Mouse (Mus musculus) mouse embryonic stem cell (cell line): ENCODE data around the gene Tada2b.

Source experiments
- in situ Hi-C, 2 experiments: fragments of 300-500 bp; cut with MboI; formaldehyde crosslinking; loops; 1 replicate in 1 of 2; 3 replicates in 1 of 2; pipeline ENCODE4 v1.14.3; 2019 to 2020; ENCODE audit warnings: low sequenced_read_pairs in 2 of 2, low pct_unique_long_range_greater_than_20kb in 1 of 2, mixed read lengths in 1 of 2; ENCODE audit not compliant: unreplicated experiment in 1 of 2

The Tada2b gene

DNA sequence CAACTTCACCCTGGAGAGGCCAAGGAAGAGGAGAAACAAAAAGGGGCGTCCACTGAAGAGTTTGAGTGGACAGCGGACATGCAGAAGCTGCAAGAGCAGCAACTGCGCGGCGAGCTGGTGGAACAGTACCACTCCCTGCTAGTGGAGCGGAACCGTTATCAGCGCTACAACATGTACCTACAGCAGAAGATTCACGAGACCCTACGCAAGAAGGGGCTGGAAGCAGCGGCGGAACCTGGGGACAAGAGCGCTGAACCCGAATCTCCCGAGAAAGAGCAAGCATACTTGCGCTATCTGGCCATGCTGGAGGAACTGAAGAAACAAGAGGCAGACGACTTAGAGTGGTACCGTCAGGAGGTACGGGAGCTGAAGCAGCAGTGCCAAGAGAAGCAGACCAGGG, 1.2 kb upstream of the Tada2b start:
- in situ Hi-C loops, result no loop called here

DNA sequence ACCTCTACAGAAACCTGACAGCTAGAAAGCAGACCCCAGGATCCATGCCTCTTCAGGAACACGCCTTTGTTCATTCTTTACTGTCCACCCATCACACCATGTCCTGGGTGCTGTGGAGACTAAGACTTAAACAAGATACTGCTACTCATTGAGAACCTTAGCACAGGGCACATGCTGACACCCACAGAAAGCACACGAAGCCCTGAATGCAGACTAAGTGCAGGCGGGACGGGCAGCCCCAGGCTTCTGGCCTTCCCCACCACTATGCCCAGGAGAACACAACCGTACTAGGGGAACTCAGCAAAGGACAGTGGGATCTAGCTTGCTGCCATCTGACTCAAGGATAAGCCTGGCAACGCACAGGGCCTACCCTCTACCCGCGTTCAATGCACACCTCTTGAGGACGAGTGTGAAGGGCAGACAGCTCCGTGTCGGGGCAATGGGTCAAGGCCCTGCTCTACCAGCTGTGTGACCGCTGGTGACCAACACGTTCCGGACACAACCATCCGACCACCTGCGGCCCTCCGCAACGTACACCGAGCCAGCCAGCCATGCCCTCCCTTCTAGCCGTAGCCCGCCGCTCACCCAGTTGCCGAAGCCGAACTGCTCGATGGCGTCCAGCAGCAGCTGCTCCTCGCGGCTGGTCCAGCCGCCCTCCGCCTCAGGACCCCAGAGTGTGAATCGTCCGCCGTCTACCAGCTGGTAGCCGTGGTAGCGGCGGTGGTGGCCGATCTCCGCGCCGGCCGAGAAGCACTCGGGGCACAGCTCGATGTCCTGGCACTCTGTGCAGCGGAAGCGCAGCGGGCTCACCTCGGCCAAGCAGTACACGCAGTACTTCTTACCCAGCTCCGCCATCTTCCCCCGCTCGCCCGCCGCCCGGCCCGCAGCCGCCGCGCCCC, 633 bp downstream of the Tada2b start:
- in situ Hi-C loops, result loop anchor here (5.0 kb wide), 1 partner anchor 99 kb away; no protein-coding TSS in a partner anchor

DNA sequence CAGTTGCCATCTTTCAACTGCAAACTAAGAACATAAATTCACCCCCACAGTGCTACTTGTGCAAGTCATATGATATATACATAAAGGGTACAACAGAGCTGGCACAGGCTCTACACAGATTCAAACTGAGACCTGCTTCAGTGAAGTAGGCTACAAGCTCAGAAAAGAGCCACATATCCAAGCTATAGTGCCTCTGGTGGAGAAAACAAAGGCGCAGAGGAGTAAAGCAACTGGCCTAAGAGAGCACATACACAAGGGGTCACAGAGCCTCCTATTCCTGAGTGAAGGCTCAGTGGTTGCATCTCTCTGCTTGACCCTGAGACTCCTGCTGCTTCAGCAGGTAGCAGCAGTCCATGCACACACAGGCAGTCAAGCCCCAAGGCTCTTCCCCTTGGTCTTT, 3.0 kb downstream of the Tada2b start:
- in situ Hi-C loops, result loop anchor here (5.0 kb wide), 1 partner anchor 101 kb away; no protein-coding TSS in a partner anchor

DNA sequence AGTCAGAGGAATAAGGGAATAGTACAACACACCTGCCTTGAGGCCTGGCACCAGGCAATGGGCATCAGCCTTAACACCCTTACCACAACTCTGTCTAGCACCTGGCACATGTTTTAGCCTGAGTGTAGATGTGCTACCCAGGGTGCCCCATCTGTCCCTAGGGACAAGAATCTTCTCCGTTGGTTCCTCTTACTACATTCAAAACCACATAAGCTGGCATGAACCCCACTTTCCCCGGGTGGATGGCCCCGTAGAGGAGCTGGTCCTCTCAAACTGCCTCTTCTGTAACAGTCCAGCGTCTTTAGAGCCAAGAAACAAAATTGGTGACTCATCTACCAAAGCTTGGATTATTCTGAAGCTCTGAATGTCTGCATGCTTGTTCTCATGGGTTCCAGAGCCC, 3.7 kb downstream of the Tada2b start:
- in situ Hi-C loops, result loop anchor here (5.0 kb wide), 1 partner anchor 102 kb away; no protein-coding TSS in a partner anchor

DNA sequence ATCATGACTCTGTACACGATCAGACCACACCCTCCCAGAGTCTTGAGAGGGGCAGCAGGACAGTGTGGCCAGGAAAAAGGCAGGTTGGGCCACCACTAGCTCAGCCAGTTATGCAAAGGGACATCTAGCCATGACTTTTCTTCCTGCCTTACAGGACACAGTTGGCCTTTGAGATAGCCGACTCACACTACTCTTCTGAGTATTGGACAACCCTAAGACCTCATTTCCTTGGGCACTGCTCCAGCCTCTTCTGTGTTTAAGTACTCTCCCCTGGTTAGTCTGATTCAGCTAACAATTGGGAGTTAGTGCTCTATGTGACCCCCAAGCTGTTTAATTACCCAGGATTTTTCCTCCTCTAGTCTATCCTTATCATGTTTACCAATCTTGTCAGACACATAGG, 4.3 kb downstream of the Tada2b start:
- in situ Hi-C loops, result loop anchor here (5.0 kb wide), 1 partner anchor 103 kb away; no protein-coding TSS in a partner anchor

DNA sequence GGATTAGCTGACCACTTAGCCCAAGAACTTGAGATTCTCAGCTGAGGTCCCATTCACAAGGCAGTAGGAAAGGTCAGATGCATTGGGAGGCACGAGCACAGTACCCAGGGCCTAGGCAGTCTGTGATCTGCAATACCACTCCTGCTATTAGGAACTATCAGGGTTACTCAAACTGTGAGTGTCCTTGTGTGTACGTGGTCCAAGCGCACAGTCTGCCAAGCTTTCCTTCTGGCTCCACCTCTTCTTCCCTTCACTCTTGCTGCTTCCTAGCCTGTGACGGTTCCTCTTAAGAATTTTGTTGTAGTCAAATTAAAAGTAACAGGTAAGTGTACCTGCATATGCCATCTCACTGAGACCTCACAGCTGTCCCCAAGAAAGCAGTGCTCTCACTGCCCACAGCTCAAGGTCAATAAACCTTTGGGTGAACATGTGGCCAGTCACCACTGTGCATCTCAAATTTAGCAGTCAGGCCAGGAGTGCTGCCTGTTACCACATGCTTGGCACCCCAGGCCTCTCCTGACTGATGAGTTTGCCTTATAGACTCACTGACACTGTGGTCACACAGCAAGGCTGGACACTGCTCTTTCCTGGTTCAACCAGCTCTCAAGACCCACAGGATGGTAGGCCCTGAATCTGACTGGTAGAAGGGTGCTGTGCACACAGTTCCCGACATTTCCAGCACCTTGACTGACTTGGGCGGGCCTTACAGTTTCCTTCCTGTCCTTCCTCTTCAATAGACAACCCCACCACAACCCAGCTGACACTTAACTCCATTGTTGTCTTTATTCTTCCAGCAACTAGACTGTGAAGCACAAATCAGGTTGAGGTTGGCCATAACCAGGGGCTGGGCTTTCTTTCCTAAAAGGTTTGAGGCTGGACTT, 5.3 kb downstream of the Tada2b start:
- in situ Hi-C loops, result no loop called here

DNA sequence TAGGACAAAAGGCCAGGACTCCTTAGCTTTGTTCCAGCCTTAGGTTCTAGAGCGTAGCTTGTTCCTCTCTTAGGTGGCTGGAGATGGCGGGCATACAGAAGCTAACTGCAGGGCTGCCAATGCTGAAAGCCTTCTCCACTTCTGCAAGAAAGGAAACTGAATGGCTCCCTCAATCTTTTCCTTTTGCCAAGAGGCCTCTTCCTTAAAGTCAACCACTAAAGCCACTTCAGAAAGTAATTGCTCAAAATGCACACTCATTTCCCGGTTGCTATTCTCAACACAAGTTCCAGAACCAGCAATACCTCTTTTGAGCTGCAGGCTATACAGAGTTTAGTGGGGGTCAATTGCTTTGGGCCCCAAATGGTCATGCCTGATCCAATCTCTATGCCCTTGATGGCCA, 6.6 kb downstream of the Tada2b start:
- in situ Hi-C loops, result no loop called here

DNA sequence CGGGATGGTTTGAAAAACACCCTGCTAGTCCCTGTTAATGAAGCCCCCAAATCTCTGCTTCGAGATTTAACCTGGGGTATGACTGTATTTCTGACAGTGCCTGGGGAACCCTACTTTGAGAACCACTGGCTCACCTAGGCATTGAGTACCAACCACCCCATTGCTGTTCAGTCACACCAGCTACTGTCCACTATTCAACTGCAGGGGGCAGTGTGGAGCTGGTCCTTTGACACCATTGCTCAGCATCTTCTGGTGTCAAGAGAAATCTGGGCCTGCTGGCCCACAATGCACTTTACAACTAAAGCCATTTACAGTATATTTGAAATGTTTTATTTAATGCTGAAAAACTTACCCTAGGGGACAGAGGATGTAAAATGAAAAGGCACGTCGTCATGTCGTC, 9.8 kb downstream of the Tada2b start:
- in situ Hi-C loops, result no loop called here

DNA sequence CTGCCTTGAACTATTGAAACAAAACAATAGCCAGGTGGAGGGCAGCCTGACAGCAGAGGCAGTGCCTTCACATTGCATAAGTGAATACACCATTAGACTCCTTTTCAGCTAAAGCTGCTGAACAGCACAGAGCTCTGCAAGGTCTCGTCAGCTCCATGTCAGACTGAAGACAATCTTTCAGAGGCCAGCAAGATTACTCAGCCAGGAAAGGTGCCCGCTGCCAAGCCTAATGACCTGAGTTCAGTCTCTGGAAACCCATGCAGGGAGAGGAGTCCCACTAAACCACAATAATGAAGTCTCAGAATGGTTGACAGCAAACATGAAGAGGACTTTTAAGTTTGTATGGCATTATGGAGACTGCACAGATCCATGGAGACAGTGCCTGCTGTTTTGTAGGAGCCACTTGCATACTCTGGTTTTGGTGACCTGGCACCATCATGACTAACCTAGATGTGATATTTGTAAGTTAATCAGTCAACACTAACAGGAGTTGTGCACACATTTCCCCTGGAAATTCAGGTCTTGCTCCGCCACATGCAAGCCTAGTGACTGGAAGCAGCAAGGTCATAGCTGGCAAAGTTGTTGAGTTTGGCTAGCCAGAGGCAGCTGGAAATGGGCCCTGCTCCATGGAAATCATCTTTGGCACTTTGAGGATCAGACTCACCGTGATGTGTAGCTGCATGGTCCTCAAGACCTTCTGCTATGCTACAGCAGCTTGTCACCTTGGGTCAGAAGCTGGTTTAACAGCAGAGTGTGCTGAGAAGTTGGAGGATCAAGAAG, 11.0 kb downstream of the Tada2b start:
- in situ Hi-C loops, result no loop called here

DNA sequence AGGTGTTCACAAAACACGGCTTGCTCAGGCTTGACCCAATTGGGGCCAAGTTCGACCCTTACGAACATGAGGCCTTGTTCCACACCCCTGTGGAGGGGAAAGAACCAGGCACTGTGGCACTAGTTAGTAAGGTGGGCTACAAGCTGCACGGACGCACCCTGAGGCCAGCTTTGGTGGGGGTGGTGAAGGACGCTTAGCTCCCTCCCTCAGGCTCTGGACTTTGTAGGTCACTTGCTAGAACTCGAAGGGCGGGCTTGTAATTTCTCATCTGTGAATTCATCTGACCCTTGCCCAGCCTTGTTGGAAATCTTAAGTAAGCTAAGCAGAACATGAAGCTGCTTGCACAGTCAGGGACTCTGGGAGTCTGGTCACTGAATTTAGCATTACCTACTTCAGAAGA, 12.9 kb downstream of the Tada2b start:
- in situ Hi-C loops, result no loop called here

DNA sequence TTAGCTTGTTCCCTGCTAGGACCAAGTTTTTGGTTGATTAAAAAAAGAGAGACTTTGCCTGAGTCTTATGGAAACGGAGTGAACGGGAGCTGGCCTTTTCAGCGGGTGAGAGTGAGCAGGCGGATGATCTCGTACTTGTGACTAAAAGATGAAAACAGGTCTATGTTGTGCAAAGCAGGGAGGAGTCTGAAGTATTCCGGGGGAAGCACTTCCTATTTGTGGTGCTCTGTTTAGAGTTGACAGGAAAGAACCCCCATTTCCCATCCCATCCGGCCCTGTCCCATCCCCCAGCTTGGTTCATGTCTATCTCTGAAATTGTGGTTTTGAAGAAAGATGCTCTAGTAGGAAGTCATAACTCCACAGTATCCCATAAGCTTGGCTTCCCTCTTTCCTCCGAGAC, 18.2 kb downstream of the Tada2b start:
- in situ Hi-C loops, result loop anchor here (10.0 kb wide), 1 partner anchor 279 kb away; the partner anchor contains the start of gene Bloc1s4 (in 2 of the 2)

DNA sequence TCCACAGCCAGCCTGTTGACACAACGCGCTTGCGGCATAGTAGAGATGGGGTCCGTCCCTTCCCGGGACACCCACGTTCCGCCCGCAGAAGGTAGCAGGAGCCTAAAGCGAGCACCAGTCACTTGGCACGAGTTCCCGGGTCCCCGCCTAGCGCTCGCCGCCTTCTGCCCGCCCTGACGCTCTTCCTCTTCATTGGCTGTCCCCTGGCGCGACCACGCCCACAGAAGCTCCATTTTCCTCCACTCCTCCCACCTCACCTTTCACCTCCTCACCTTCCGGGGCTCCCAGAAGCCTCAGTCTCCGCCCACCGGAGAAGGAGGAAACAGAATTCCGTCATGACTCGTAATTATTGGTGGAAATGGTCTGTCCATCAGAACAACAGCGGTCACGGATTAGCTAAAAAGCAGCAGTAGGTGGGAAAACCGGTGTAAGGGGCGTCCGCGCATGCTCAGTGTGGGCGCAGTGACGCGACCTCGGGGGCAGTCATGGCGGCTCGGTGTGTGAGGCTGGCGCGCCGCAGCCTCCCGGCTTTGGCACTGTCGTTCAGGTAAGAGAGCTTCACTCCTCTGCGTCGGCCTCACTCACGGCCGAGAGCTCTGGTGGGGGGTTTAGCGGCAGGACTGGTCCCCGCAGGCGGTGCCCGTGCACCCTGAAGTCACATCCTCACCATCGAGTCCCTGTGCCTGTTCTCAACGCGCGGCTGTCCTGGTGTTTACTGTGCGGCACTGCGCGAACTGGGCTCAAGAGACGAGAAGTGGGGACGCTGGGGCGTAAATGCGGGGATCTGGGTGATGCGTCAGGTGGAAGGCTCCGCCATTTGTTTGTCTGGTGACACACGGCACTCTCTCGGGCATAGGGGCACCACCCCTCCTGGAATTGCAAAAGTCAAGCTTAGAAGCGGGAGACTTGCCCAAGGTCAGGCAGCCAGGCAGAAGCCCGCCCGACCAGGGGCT, 19.1 kb downstream of the Tada2b start, which contains the start of gene Grpel1:
Gene Grpel1 (plus strand): TSS at position 290 of the 953 bp plus-strand sequence.
- in situ Hi-C loops, result loop anchor here (10.0 kb wide), 1 partner anchor 280 kb away; the partner anchor contains the start of gene Bloc1s4 (in 2 of the 2)

DNA sequence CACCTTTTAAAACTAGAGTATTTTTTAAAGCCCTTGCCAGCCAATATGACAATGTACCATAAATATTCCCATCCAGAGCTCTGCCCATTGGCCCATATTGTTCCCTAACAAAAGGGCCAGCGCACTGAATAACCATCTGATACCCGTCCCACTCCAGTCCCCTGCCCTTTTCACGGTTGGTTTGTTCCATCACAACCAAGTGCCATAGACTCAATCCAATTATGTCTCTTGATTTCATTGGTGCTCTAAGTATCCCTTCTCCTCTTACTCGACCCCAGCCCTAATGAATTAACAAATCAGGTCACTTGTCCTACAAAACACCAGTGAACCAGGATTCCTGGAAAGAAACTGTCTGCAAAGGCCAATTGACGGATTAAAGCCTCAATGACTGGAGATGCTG, 20.7 kb downstream of the Tada2b start:
- in situ Hi-C loops, result loop anchor here (10.0 kb wide), 1 partner anchor 281 kb away; the partner anchor contains the start of gene Bloc1s4 (in 2 of the 2)

DNA sequence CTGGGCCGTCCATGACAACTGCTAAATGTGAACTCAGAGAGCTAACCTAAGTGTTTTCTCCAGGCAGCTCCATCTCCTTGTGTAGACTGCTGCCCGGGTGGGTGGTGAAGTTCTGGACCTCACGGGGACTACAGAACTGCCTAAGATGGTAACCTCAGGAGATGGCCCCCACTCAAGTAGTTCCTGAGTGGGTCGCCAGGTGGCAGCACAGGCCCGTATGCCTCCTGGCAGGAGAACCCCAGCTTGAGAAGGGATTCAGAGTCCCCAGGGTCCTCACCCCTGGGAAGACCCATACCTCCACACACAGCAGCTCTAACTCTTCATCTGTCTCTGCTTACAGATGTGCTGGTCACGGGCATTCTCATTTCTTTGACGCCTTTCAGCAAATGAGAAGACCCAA, 21.3 kb downstream of the Tada2b start:
- in situ Hi-C loops, result loop anchor here (10.0 kb wide), 1 partner anchor 282 kb away; the partner anchor contains the start of gene Bloc1s4 (in 2 of the 2)

DNA sequence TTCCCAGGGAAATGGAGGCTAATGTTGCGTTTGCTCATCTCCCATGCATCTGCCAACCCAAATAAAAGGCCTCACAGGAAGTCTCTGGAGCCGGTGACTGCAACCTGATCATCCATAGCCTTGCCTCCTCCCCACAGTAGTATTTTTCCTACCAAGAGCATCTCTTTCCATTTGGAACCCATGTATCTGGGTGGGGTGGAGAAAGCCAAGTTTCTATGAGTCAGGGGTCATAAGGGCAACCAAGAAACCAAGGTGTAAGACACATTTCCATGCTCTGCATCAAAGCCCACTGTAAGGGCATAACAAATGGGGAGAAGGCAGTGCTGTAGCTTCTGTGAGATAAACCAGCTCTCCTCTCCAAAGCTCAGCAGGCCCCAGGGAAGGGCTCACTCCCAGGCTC, 22.9 kb downstream of the Tada2b start:
- in situ Hi-C loops, result loop anchor here (10.0 kb wide), 1 partner anchor 284 kb away; the partner anchor contains the start of gene Bloc1s4 (in 2 of the 2)

DNA sequence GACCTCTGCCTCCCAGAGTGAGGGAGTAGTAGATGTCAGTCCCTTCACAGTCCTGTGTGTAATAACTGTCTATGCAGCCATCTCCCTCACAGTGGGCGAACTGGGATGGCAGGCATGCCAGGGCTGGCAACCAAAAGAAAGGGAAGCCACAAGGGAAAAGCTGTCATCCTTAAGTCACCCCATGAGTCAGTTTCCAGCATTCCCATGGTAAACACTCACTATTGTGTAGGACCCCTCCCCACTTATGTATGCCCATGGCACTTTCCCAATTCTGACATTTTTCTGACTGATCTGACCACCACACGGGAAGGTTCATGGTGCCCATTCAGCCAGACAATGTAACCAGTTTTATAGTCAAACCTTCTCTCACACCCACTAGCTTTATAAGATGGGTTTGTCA, 23.4 kb downstream of the Tada2b start:
- in situ Hi-C loops, result loop anchor here (10.0 kb wide), 1 partner anchor 284 kb away; the partner anchor contains the start of gene Bloc1s4 (in 2 of the 2)

DNA sequence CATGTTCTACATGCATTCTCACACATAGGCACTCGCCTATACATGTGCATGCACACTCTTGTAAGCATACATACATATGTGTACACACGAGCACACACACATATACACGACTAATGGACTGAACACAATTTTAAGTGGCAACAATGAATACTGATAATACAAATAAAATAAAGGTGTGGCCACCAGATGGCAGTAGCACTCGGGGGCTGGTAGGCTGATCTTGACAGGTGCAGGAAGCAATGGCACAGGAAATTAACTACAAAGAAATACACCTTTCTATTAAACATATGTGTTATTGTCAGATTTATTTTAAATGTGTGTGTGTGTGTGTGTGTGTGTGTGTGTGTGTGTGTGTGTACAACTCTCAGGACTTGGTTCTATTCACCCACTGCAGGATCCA, 25.2 kb downstream of the Tada2b start:
- in situ Hi-C loops, result no loop called here
